Mouse (Mus musculus) megakaryocyte progenitor cell, adult 5-6 weeks (primary cell): ENCODE data around the gene Mvb12b. TPM values are rescaled to one million over a fixed set of nuclear protein-coding genes. Genes with fewer than 3 reads are reported as not detected.

Experiments used
- ATAC-seq: replicated peaks from 2 replicates; pipeline ENCODE4 v1.8.0; 2016; ENCODE audit warnings: mild to moderate bottlenecking, moderate TSS enrichment, inconsistent platforms; ENCODE audit not compliant: poor library complexity
- total RNA-seq, 2 experiments: library from RNA; stranded (forward) in 1 of 2; stranded (reverse) in 1 of 2; fragments of 157-497, 149-512 nt in 1 of 2; fragments of 200-1000 nt in 1 of 2; gene quantifications; 2 replicates each; pipeline versions ENCODE4 v1.2.3 to v1.2.4; 2015 to 2017

Gene Mvb12b
- total RNA-seq, 2 experiments from 2014 or later: 12.9 to 37.1 TPM

GRCm38 (mm10) chr2:33817080-33817479 lies 70.7 kb downstream of the Mvb12b start:
- ATAC-seq: no peak

GRCm38 (mm10) chr2:33814581-33814980 lies 73.2 kb downstream of the Mvb12b start:
- no peak for ATAC-seq

GRCm38 (mm10) chr2:33813501-33814240 lies 74.1 kb downstream of the Mvb12b start:
- ATAC-seq: no peak

GRCm38 (mm10) chr2:33812980-33813379 lies 74.8 kb downstream of the Mvb12b start:
- ATAC-seq: no peak

- no peak for ATAC-seq
Observed at GRCm38 (mm10) chr2:33811349-33811890, 76.3 kb downstream of the Mvb12b start.

GRCm38 (mm10) chr2:33809081-33809480 lies 78.7 kb downstream of the Mvb12b start:
- no peak for ATAC-seq

- ATAC-seq: no peak
Observed at GRCm38 (mm10) chr2:33808032-33808431, 79.7 kb downstream of the Mvb12b start.

- no peak for ATAC-seq
Observed at GRCm38 (mm10) chr2:33805640-33806039, 82.1 kb downstream of the Mvb12b start.

GRCm38 (mm10) chr2:33803717-33804214 lies 84.0 kb downstream of the Mvb12b start:
- 0 out of 2 replicates have a peak, but pooled peaks have one; percentile 20 for ATAC-seq

- no peak for ATAC-seq
Observed at GRCm38 (mm10) chr2:33803083-33803615, 84.6 kb downstream of the Mvb12b start.

- no peak for ATAC-seq
Observed at GRCm38 (mm10) chr2:33801760-33802159, 86.0 kb downstream of the Mvb12b start.

GRCm38 (mm10) chr2:33801336-33801735 lies 86.4 kb downstream of the Mvb12b start:
- no peak for ATAC-seq

GRCm38 (mm10) chr2:33800221-33800620 lies 87.5 kb downstream of the Mvb12b start:
- no peak for ATAC-seq

- ATAC-seq: no peak
Observed at GRCm38 (mm10) chr2:33795716-33796472, 91.9 kb downstream of the Mvb12b start.

- no peak for ATAC-seq
Observed at GRCm38 (mm10) chr2:33795001-33795580, 92.7 kb downstream of the Mvb12b start.

- ATAC-seq: no peak
Observed at GRCm38 (mm10) chr2:33794483-33794882, 93.3 kb downstream of the Mvb12b start.

- ATAC-seq: no peak
Observed at GRCm38 (mm10) chr2:33790301-33790700, 97.4 kb downstream of the Mvb12b start.

- no peak for ATAC-seq
Observed at GRCm38 (mm10) chr2:33789732-33790131, 98.0 kb downstream of the Mvb12b start.

- ATAC-seq: no peak
Observed at GRCm38 (mm10) chr2:33789279-33789678, 98.5 kb downstream of the Mvb12b start.

GRCm38 (mm10) chr2:33788851-33789250 lies 98.9 kb downstream of the Mvb12b start:
- no peak for ATAC-seq

- no peak for ATAC-seq
Observed at GRCm38 (mm10) chr2:33788131-33788530, 99.6 kb downstream of the Mvb12b start.
